Mouse (Mus musculus): Measurements from ENCODE around the gene Batf.

GRCm38 (mm10) chr12:85729022-85729944 is 42.8 kb downstream of the Batf start:
- TF ChIP-seq POLR2A (IDR thresholded peaks at IDR 0.05; ENCODE audit: borderline replicate concordance, control insufficient read depth, low read depth, low read length): no peak
- TF ChIP-seq CTCF (IDR thresholded peaks at IDR 0.05; ENCODE audit: control insufficient read depth, insufficient read depth, low read length): peak; percentile 95

Measured in bone marrow, adult 2 months (tissue).